Mouse (Mus musculus): ENCODE measurements around the gene Fst.

The Fst gene

DNA sequence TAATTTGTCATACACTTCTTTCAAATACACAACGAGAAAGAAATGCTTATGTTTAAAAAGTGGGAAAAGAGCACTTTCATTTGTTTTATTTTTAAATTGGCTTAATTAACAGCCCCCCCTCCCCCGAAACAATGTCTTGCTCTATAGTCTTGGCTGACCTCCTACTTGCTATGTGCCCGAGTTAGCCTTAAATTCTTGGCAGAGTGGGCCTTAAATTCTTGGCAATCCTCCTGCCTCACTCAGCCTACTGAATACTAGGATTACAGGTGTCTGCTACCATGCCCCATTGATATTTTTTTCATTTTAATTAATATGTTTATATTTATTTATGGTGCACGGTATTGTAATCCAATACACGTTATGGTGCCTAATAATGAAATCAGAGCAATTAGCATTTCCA is 26.3 kb downstream of the Fst start:
- in situ Hi-C loops (cut with MboI; ENCODE audit: low pct_unique_long_range_greater_than_20kb in 1 of 2, low sequenced_read_pairs in 2 of 2, unreplicated experiment in 1 of 2) = no loop called here

DNA sequence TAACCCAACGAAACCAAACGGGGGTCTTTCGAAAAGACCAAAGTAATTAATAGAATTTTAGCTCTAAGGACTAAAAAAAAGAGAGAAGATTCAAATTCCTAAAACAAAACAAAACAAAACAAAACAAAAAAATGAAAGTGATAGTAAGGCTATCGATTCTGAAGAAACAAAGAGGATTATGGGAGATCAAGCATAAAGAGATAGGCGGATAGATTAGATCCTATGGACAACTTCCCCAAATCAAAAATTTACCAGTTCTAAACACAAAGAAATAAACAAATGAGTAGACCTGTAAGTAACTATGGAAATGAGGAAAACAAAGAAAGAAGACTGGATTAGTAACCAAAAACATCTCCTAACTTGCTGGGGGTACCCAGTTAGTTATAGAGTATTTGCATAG is 33.5 kb downstream of the Fst start:
- in situ Hi-C loops (cut with MboI; ENCODE audit: low pct_unique_long_range_greater_than_20kb in 1 of 2, low sequenced_read_pairs in 2 of 2, unreplicated experiment in 1 of 2) = no loop called here

- in situ Hi-C loops (cut with MboI; ENCODE audit: low pct_unique_long_range_greater_than_20kb in 1 of 2, low sequenced_read_pairs in 2 of 2, unreplicated experiment in 1 of 2) = no loop called here
These were observed 38.5 kb downstream of the Fst start for GRCm38 (mm10) chr13:114420235-114420634.

- in situ Hi-C loops (cut with MboI; ENCODE audit: low pct_unique_long_range_greater_than_20kb in 1 of 2, low sequenced_read_pairs in 2 of 2, unreplicated experiment in 1 of 2) = no loop called here
These were observed 39.4 kb downstream of the Fst start for GRCm38 (mm10) chr13:114419364-114419763.

- in situ Hi-C loops (cut with MboI; ENCODE audit: low pct_unique_long_range_greater_than_20kb in 1 of 2, low sequenced_read_pairs in 2 of 2, unreplicated experiment in 1 of 2) = no loop called here
These were observed 46.4 kb downstream of the Fst start for GRCm38 (mm10) chr13:114412326-114412725.

DNA sequence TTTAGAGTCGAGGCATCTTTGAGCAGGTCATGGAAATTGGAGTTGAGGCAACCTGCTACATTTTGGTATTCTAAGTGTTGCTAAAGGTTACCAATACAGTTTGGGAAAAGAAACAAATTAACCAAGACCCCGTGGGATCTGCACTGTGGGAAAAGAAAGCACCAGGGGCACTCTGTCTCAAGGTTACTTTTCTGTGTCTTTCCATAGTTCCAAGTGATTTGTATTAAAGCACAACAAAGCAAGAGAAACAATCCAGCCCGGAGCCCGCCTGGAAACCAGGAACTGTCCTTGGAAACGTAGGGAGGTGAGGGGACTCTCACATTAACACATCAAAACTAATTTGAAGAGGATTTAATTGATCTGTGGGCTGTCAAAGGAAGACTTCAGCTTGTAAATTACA is 51.9 kb downstream of the Fst start:
- in situ Hi-C loops (cut with MboI; ENCODE audit: low pct_unique_long_range_greater_than_20kb in 1 of 2, low sequenced_read_pairs in 2 of 2, unreplicated experiment in 1 of 2) = no loop called here

DNA sequence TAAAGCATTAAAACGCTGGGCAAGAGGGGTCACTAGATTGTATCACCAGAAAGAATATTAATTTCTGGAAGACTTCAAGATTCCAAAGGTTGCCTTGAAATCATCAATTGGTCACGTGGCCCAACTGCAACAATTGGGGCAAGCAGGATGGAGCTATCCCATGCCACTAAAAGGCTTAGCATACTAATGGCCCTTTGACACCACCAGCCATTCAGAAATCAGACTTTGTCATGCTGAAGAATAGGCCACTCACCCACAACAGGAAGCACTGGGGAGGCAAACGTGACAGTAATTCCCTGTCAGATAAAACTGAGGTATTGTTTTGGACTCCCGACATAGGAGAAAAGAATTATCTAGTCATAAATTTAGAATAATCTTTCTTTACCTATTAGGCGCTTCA is 52.3 kb downstream of the Fst start:
- in situ Hi-C loops (cut with MboI; ENCODE audit: low pct_unique_long_range_greater_than_20kb in 1 of 2, low sequenced_read_pairs in 2 of 2, unreplicated experiment in 1 of 2) = no loop called here

GRCm38 (mm10) chr13:114405100-114405715 is 53.5 kb downstream of the Fst start:
- in situ Hi-C loops (cut with MboI; ENCODE audit: low pct_unique_long_range_greater_than_20kb in 1 of 2, low sequenced_read_pairs in 2 of 2, unreplicated experiment in 1 of 2) = no loop called here
